ENCODE assay signal across 8 mouse cellular contexts in genomic region chr8:45358132-45358918, GRCm38 (mm10). TPM values are rescaled to one million over a fixed set of nuclear protein-coding genes. Genes with fewer than 3 reads are reported as not detected.
DNase-seq lines count a peak whose midpoint lies in the region; ATAC-seq and TF ChIP-seq lines count a peak whose summit lies in the region.

No protein-coding gene starts in this region.

- H3K36me3 ChIP-seq in ES-E14 (ENCODE audit: control insufficient read depth, insufficient read depth, low read length, poor library complexity, severe bottlenecking) = no peaks in the 10 kb centered on the region
- no peaks in the 10 kb centered on the region for H3K36me3 ChIP-seq in forebrain, embryonic 12.5 days (replicated peaks)
- no peaks in the 10 kb centered on the region for H3K36me3 ChIP-seq in heart, postnatal 0 days (replicated peaks; ENCODE audit: control insufficient read depth, insufficient read depth, low read length)
- H3K36me3 ChIP-seq in liver, postnatal 0 days (replicated peaks; ENCODE audit: insufficient read depth, low read length) = no peaks in the 10 kb centered on the region

- no peaks in the 10 kb centered on the region for H3K27me3 ChIP-seq in forebrain, embryonic 12.5 days
- no peaks in the 10 kb centered on the region for H3K27me3 ChIP-seq in heart, postnatal 0 days (ENCODE audit: control insufficient read depth, insufficient read depth, low read length)
- no peaks in the 10 kb centered on the region for H3K27me3 ChIP-seq in liver, postnatal 0 days (ENCODE audit: insufficient read depth, low read length)

- no peak overlapping the region for H3K27ac ChIP-seq in ES-E14 (ENCODE audit: insufficient read depth, low read depth, low read length, poor library complexity, severe bottlenecking)
- H3K27ac ChIP-seq in brown adipose tissue, adult 24 weeks (replicated peaks; ENCODE audit: low read depth, low read length) = no peak overlapping the region
- H3K27ac ChIP-seq in forebrain, embryonic 12.5 days = no peak overlapping the region
- H3K27ac ChIP-seq in heart, postnatal 0 days (ENCODE audit: low read depth) = no peak overlapping the region
- no peak overlapping the region for H3K27ac ChIP-seq in liver, postnatal 0 days (ENCODE audit: low read depth)

- ATAC-seq in forebrain, embryonic 12.5 days (ENCODE audit: low FRiP score) = peak; percentile 79
- peak; percentile 69 for ATAC-seq in heart, postnatal 0 days (ENCODE audit: insufficient read depth, low read depth)
- ATAC-seq in liver, postnatal 0 days = peak; percentile 65
- no peak for ATAC-seq in activated CD4-positive, CD25-positive, alpha-beta regulatory T cell, adult 4 months

- H3K9me3 ChIP-seq in ES-E14 (ENCODE audit: control insufficient read depth, insufficient read depth, low read depth, low read length) = no peaks in the 10 kb centered on the region
- no peaks in the 10 kb centered on the region for H3K9me3 ChIP-seq in forebrain, embryonic 12.5 days
- no peaks in the 10 kb centered on the region for H3K9me3 ChIP-seq in heart, postnatal 0 days (replicated peaks; ENCODE audit: control insufficient read depth, low read length)
- H3K9me3 ChIP-seq in liver, postnatal 0 days (ENCODE audit: low read length) = no peaks in the 10 kb centered on the region

- H3K9ac ChIP-seq in ES-E14 (ENCODE audit: insufficient read depth, low read depth, low read length, poor library complexity, severe bottlenecking) = peak overlapping the region; percentile 75
- H3K9ac ChIP-seq in forebrain, embryonic 12.5 days = peak overlapping the region; percentile 75
- H3K9ac ChIP-seq in heart, postnatal 0 days (replicated peaks; ENCODE audit: low read depth, low read length) = peak overlapping the region; percentile 66
- peak overlapping the region; percentile 63 for H3K9ac ChIP-seq in liver, postnatal 0 days (replicated peaks)

- no peaks in the 10 kb centered on the region for H3K4me1 ChIP-seq in ES-E14 (ENCODE audit: control insufficient read depth in 2 of 2, insufficient read depth in 2 of 2, low read length in 2 of 2, poor library complexity in 1 of 2)
- no peaks in the 10 kb centered on the region for H3K4me1 ChIP-seq in brown adipose tissue, adult 24 weeks (ENCODE audit: control insufficient read depth, insufficient read depth, insufficient read length, low read length)
- H3K4me1 ChIP-seq in forebrain, embryonic 12.5 days = peaks cover 11% of the 10 kb centered on the region; the same call in 1 of the 2 replicates
- H3K4me1 ChIP-seq in heart, postnatal 0 days (ENCODE audit: control insufficient read depth, insufficient read depth) = 0 out of 2 replicates have a peak, but pooled peaks cover 7% of the 10 kb centered on the region
- H3K4me1 ChIP-seq in liver, postnatal 0 days (ENCODE audit: insufficient read depth) = peaks cover 8% of the 10 kb centered on the region

- peak overlapping the region; percentile 91 for H3K4me2 ChIP-seq in forebrain, embryonic 12.5 days
- peak overlapping the region; percentile 94 for H3K4me2 ChIP-seq in heart, postnatal 0 days (ENCODE audit: low read depth, low read length)
- peak overlapping the region; percentile 77 for H3K4me2 ChIP-seq in liver, postnatal 0 days (ENCODE audit: low read depth, low read length)

- no peak for TF ChIP-seq EP300 in heart, postnatal 0 days (IDR thresholded peaks at IDR 0.05; ENCODE audit: low read depth)
- TF ChIP-seq EP300 in liver, postnatal 0 days (IDR thresholded peaks at IDR 0.05; ENCODE audit: low read depth) = no peak

- DNase-seq in ES-E14 (ENCODE audit: low read depth, low spot score) = no peak
- DNase-seq in heart, postnatal 0 days (ENCODE audit: low spot score) = peak; percentile 27
- DNase-seq in kidney, postnatal 25 days = peak; percentile 55 to 70
- DNase-seq in liver, postnatal 0 days = peak; percentile 42
- peak; percentile 53 for DNase-seq in retina, embryonic 14.5 days (ENCODE audit: low spot score)

- TF ChIP-seq CTCF in heart, postnatal 0 days (IDR thresholded peaks at IDR 0.05; ENCODE audit: low read depth) = no peak
- no peak for TF ChIP-seq CTCF in liver, postnatal 0 days (IDR thresholded peaks at IDR 0.05; ENCODE audit: low read depth)

- 5% methylated on average over 49 of the region's 49 CpGs for WGBS in forebrain, embryonic 12.5 days
- 6% methylated on average over 49 of the region's 49 CpGs for WGBS in heart, postnatal 0 days
- WGBS in liver, postnatal 0 days (ENCODE audit: insufficient replicate concordance) = 8% methylated on average over 48 of the region's 49 CpGs

- peak overlapping the region; percentile 64 to 75 for H3K4me3 ChIP-seq in ES-E14 (ENCODE audit: insufficient read depth in 1 of 2, low read depth in 1 of 2, low read length in 2 of 2, poor library complexity in 1 of 2, severe bottlenecking in 1 of 2)
- H3K4me3 ChIP-seq in brown adipose tissue, adult 24 weeks (ENCODE audit: insufficient read depth, low read depth, low read length) = peak overlapping the region; percentile 82
- peak overlapping the region; percentile 68 for H3K4me3 ChIP-seq in forebrain, embryonic 12.5 days (replicated peaks)
- H3K4me3 ChIP-seq in heart, postnatal 0 days (ENCODE audit: low read depth, low read length) = peak overlapping the region; percentile 64
- peak overlapping the region; percentile 58 for H3K4me3 ChIP-seq in liver, postnatal 0 days (ENCODE audit: low read depth, low read length)

- in situ Hi-C loops in ES-E14 (cut with MboI; ENCODE audit: low sequenced_read_pairs in 2 of 2, unreplicated experiment in 2 of 2) = no loop called here

TF ChIP-seq in ES-E14, 5 proteins besides CTCF, POLR2A, EP300 and RAD21:
- TF ChIP-seq MAFK (IDR thresholded peaks at IDR 0.05; ENCODE audit: insufficient read depth, low read depth, low read length) = no peak

RNA-seq across cellular contexts. Expression of gene Fam149a, which starts 23.8 kb away (rescaled TPM):
- total RNA-seq in ES-E14 (2012; rRNA removed) = 0.63 and 1.7 TPM in 2 replicates
- polyA plus RNA-seq in brown adipose tissue, adult 24 weeks (2012; ENCODE audit: insufficient read depth, insufficient read length, missing spikeins) = 10.6 and 13.1 TPM in 2 replicates
- 5.7 and 7.4 TPM in 2 replicates for polyA plus RNA-seq in forebrain, embryonic 12.5 days (2016; fragmentation: Nextera tagmentation; extraction: Ambion mirVana)
- total RNA-seq in heart, postnatal 0 days (2014; rRNA removed; ENCODE audit: low replicate concordance) = 4.9 and 7.3 TPM in 2 replicates
- 2.4 and 2.6 TPM in 2 replicates for polyA plus RNA-seq in heart, postnatal 0 days (2015; fragmentation: Nextera tagmentation; extraction: Ambion mirVana)
- polyA plus RNA-seq in liver, postnatal 0 days (2015; fragmentation: Nextera tagmentation; extraction: Ambion mirVana) = 1.5 and 2.1 TPM in 2 replicates
- polyA plus RNA-seq in activated CD4-positive, CD25-positive, alpha-beta regulatory T cell, adult 4 months (2017; shearing (Covaris generic)) = not detected

RNA-seq across cellular contexts. Expression of gene Cyp4v3, which starts 25.3 kb away (rescaled TPM):
- total RNA-seq in ES-E14 (2012; rRNA removed) = 0.11 and 0.27 TPM in 2 replicates
- 29.3 and 45.5 TPM in 2 replicates for polyA plus RNA-seq in brown adipose tissue, adult 24 weeks (2012; ENCODE audit: insufficient read depth, insufficient read length, missing spikeins)
- polyA plus RNA-seq in forebrain, embryonic 12.5 days (2016; fragmentation: Nextera tagmentation; extraction: Ambion mirVana) = 1.00 and 1.2 TPM in 2 replicates
- 0.15 and 1.3 TPM in 2 replicates for total RNA-seq in heart, postnatal 0 days (2014; rRNA removed; ENCODE audit: low replicate concordance)
- polyA plus RNA-seq in heart, postnatal 0 days (2015; fragmentation: Nextera tagmentation; extraction: Ambion mirVana) = 0.65 and 0.83 TPM in 2 replicates
- 8.0 and 8.4 TPM in 2 replicates for polyA plus RNA-seq in liver, postnatal 0 days (2015; fragmentation: Nextera tagmentation; extraction: Ambion mirVana)
- 10 to 100 TPM; 10.8 to 14.2 TPM for polyA plus RNA-seq in activated CD4-positive, CD25-positive, alpha-beta regulatory T cell, adult 4 months (2017; shearing (Covaris generic))

RNA-seq across cellular contexts. Expression of gene Gm45753, which starts 50.1 kb away (rescaled TPM):
- total RNA-seq in ES-E14 (2012; rRNA removed) = not detected in 2 replicates
- polyA plus RNA-seq in brown adipose tissue, adult 24 weeks (2012; ENCODE audit: insufficient read depth, insufficient read length, missing spikeins) = not detected in 2 replicates
- not detected in 2 replicates for polyA plus RNA-seq in forebrain, embryonic 12.5 days (2016; fragmentation: Nextera tagmentation; extraction: Ambion mirVana)
- not detected in 2 replicates for total RNA-seq in heart, postnatal 0 days (2014; rRNA removed; ENCODE audit: low replicate concordance)
- not detected in 2 replicates for polyA plus RNA-seq in heart, postnatal 0 days (2015; fragmentation: Nextera tagmentation; extraction: Ambion mirVana)
- polyA plus RNA-seq in liver, postnatal 0 days (2015; fragmentation: Nextera tagmentation; extraction: Ambion mirVana) = 41.6 and 42.7 TPM in 2 replicates
- polyA plus RNA-seq in activated CD4-positive, CD25-positive, alpha-beta regulatory T cell, adult 4 months (2017; shearing (Covaris generic)) = not detected

RNA-seq across cellular contexts. Expression of gene Tlr3, which starts 52.6 kb away (rescaled TPM):
- total RNA-seq in ES-E14 (2012; rRNA removed) = 0.58 and 0.74 TPM in 2 replicates
- 6.6 and 7.1 TPM in 2 replicates for polyA plus RNA-seq in brown adipose tissue, adult 24 weeks (2012; ENCODE audit: insufficient read depth, insufficient read length, missing spikeins)
- polyA plus RNA-seq in forebrain, embryonic 12.5 days (2016; fragmentation: Nextera tagmentation; extraction: Ambion mirVana) = 1.1 and 1.6 TPM in 2 replicates
- 2.9 and 6.6 TPM in 2 replicates for total RNA-seq in heart, postnatal 0 days (2014; rRNA removed; ENCODE audit: low replicate concordance)
- polyA plus RNA-seq in heart, postnatal 0 days (2015; fragmentation: Nextera tagmentation; extraction: Ambion mirVana) = 2.3 and 2.9 TPM in 2 replicates
- 1.2 and 1.7 TPM in 2 replicates for polyA plus RNA-seq in liver, postnatal 0 days (2015; fragmentation: Nextera tagmentation; extraction: Ambion mirVana)
- under 1 TPM; 0.43 to 0.45 TPM for polyA plus RNA-seq in activated CD4-positive, CD25-positive, alpha-beta regulatory T cell, adult 4 months (2017; shearing (Covaris generic))

Comparison
In these comparisons a context has a peak if more than half of its experiments do, and no peak if none do; other contexts are left out.
1. RNA of gene Gm45753, which starts 50.1 kb away (polyA plus RNA-seq): 41.6 to 42.7 TPM in liver, postnatal 0 days; not detected in brown adipose tissue, adult 24 weeks, not detected in forebrain, embryonic 12.5 days, not detected in heart, postnatal 0 days and not detected in activated CD4-positive, CD25-positive, alpha-beta regulatory T cell, adult 4 months; every median in the first group is over 10 times any median in the second.
2. Peak in every context shown above with its lines, with median percentiles within 50 percentile points of each other: H3K4me3 ChIP-seq, H3K9ac ChIP-seq and H3K4me2 ChIP-seq.